Comparison of ENCODE assay signal across 7 mouse cellular contexts in genomic region chr16:92428197-92428950, GRCm38 (mm10). TPM values are rescaled to one million over a fixed set of nuclear protein-coding genes. Genes with fewer than 3 reads are reported as not detected.
DNase-seq lines count a peak whose midpoint lies in the region; ATAC-seq and TF ChIP-seq lines count a peak whose summit lies in the region.

No protein-coding gene starts in this region.

- no peak for DNase-seq in neural tube, embryonic 10.5 days (ENCODE audit: extremely low spot score, low spot score)
- DNase-seq in lung, postnatal 14 days, result peak; percentile 72
- no peak for DNase-seq in c-Kit-positive CD71-positive TER-119-positive erythroid progenitor cells, embryonic 14.5 days (ENCODE audit: low spot score)
- no peak for DNase-seq in cerebellum, postnatal 4 days (ENCODE audit: low spot score in 2 of 2)

- H3K36me3 ChIP-seq in neural tube, embryonic 13.5 days, result peaks cover 11% of the 10 kb centered on the region
- no peaks in the 10 kb centered on the region for H3K36me3 ChIP-seq in forebrain, embryonic 16.5 days (ENCODE audit: control insufficient read depth, insufficient read depth)
- H3K36me3 ChIP-seq in intestine, postnatal 0 days (ENCODE audit: control insufficient read depth, insufficient read depth), result no peaks in the 10 kb centered on the region

- no peak for ATAC-seq in neural tube, embryonic 13.5 days (ENCODE audit: low read depth)
- ATAC-seq in forebrain, embryonic 16.5 days, result peak; percentile 60; the same call in 1 of the 2 replicates
- ATAC-seq in intestine, postnatal 0 days, result peak; percentile 14; the same call in 1 of the 2 replicates

- 66% methylated on average over 19 of the region's 19 CpGs for WGBS in neural tube, embryonic 13.5 days
- WGBS in forebrain, embryonic 16.5 days, result 23% methylated on average over 19 of the region's 19 CpGs
- 29% methylated on average over 19 of the region's 19 CpGs for WGBS in intestine, postnatal 0 days

- no peaks in the 10 kb centered on the region for H3K9me3 ChIP-seq in neural tube, embryonic 13.5 days
- no peaks in the 10 kb centered on the region for H3K9me3 ChIP-seq in forebrain, embryonic 16.5 days (ENCODE audit: control insufficient read depth, low read length)
- H3K9me3 ChIP-seq in intestine, postnatal 0 days (ENCODE audit: control insufficient read depth), result no peaks in the 10 kb centered on the region

- peak; percentile 37 for TF ChIP-seq CTCF in intestine, postnatal 0 days (IDR thresholded peaks at IDR 0.05; ENCODE audit: low read depth)

- H3K4me3 ChIP-seq in neural tube, embryonic 13.5 days, result no peak overlapping the region
- no peak overlapping the region for H3K4me3 ChIP-seq in forebrain, embryonic 16.5 days (replicated peaks; ENCODE audit: low read length)
- no peak overlapping the region for H3K4me3 ChIP-seq in intestine, postnatal 0 days (ENCODE audit: low read depth, low read length)

- peak overlapping the region; percentile 49; the same call in 1 of the 2 replicates for H3K27ac ChIP-seq in neural tube, embryonic 13.5 days (replicated peaks)
- H3K27ac ChIP-seq in forebrain, embryonic 16.5 days (ENCODE audit: low read length), result no peak overlapping the region
- peak overlapping the region; percentile 15; the same call in 1 of the 2 replicates for H3K27ac ChIP-seq in intestine, postnatal 0 days (ENCODE audit: low read depth, low read length)

- no peaks in the 10 kb centered on the region for H3K27me3 ChIP-seq in neural tube, embryonic 13.5 days
- H3K27me3 ChIP-seq in forebrain, embryonic 16.5 days (replicated peaks; ENCODE audit: control insufficient read depth, insufficient read depth, low read length), result no peaks in the 10 kb centered on the region
- no peaks in the 10 kb centered on the region for H3K27me3 ChIP-seq in intestine, postnatal 0 days (replicated peaks; ENCODE audit: control insufficient read depth, insufficient read depth, low read length)

- no peak overlapping the region for H3K4me2 ChIP-seq in neural tube, embryonic 13.5 days
- no peak overlapping the region for H3K4me2 ChIP-seq in forebrain, embryonic 16.5 days (ENCODE audit: low read length)
- peak overlapping the region; percentile 4; the same call in 1 of the 2 replicates for H3K4me2 ChIP-seq in intestine, postnatal 0 days (replicated peaks; ENCODE audit: low read depth)

- H3K4me1 ChIP-seq in neural tube, embryonic 13.5 days (replicated peaks), result peaks cover 41% of the 10 kb centered on the region
- H3K4me1 ChIP-seq in forebrain, embryonic 16.5 days (replicated peaks; ENCODE audit: control insufficient read depth, insufficient read depth, low read length), result peaks cover 19% of the 10 kb centered on the region
- peaks cover 8% of the 10 kb centered on the region; the same call in 1 of the 2 replicates for H3K4me1 ChIP-seq in intestine, postnatal 0 days (replicated peaks; ENCODE audit: control insufficient read depth, insufficient read depth, low read length)

- no peak overlapping the region for H3K9ac ChIP-seq in neural tube, embryonic 13.5 days
- H3K9ac ChIP-seq in forebrain, embryonic 16.5 days (replicated peaks; ENCODE audit: low read depth, low read length), result no peak overlapping the region
- H3K9ac ChIP-seq in intestine, postnatal 0 days (ENCODE audit: low read depth, low read length), result no peak overlapping the region

RNA-seq across cellular contexts. Expression of gene Rcan1, which starts 42.3 kb away (rescaled TPM):
- 51.7 and 60.2 TPM in 2 replicates for polyA plus RNA-seq in neural tube, embryonic 13.5 days (2015; fragmentation: Nextera tagmentation; extraction: Ambion mirVana)
- 48.1 and 50.7 TPM in 2 replicates for polyA plus RNA-seq in forebrain, embryonic 16.5 days (2015; fragmentation: Nextera tagmentation; extraction: Ambion mirVana)
- polyA plus RNA-seq in intestine, postnatal 0 days (2015; fragmentation: Nextera tagmentation; extraction: Ambion mirVana), result 52.0 and 86.5 TPM in 2 replicates

RNA-seq across cellular contexts. Expression of gene Clic6, which starts 57.2 kb away (rescaled TPM):
- 0.54 and 2.1 TPM in 2 replicates for polyA plus RNA-seq in neural tube, embryonic 13.5 days (2015; fragmentation: Nextera tagmentation; extraction: Ambion mirVana)
- 3.3 and 3.4 TPM in 2 replicates for polyA plus RNA-seq in forebrain, embryonic 16.5 days (2015; fragmentation: Nextera tagmentation; extraction: Ambion mirVana)
- polyA plus RNA-seq in intestine, postnatal 0 days (2015; fragmentation: Nextera tagmentation; extraction: Ambion mirVana), result 70.7 and 77.8 TPM in 2 replicates

Comparison
In these comparisons a context has a peak if more than half of its experiments do, and no peak if none do; other contexts are left out.
1. RNA of gene Clic6, which starts 57.2 kb away (polyA plus RNA-seq): 70.7 to 77.8 TPM in intestine, postnatal 0 days; 3.3 to 3.4 TPM in forebrain, embryonic 16.5 days and 0.54 to 2.1 TPM in neural tube, embryonic 13.5 days; every median in the first group is over 10 times any median in the second.